10 mouse cellular contexts compared by ENCODE assay signal in the genomic region with DNA sequence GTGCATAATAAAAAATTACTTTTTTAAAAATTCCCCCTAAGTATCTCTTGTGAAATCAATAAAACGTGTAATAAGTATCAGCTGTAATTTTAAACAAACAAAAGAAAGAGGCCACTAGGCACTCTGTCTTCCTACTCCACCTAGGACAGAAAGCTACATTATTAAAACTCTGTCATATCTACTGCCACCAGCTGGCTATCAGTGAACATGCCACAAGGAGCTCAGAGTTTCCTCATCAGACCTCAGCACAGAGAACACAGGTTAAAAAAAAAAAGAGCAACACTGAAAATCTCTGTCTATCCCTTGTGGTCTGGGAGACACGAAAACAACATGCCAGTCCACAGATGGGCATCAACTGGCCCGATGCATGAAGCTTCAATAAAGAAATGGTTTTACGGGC.
DNase-seq lines count a peak whose midpoint lies in the region; ATAC-seq lines count a peak whose summit lies in the region.
"Had no signal": no experiment of that assay in that cellular context is flagged by ENCODE, and none has a peak within 500 bp of the region (broad histone marks: within the 10 kb centered on the region; RNA-seq: fewer than 3 reads in every experiment).

No protein-coding gene starts in this region.

- ATAC-seq in megakaryocyte-erythroid progenitor cell, adult 5-6 weeks (replicated peaks; ENCODE audit: low FRiP score, low TSS enrichment, poor library complexity, severe bottlenecking): peak; percentile 81
- ATAC-seq: forebrain, embryonic 13.5 days had no signal

- DNase-seq in heart, adult 18-20 months: peak; percentile 12 to 14
- DNase-seq in heart, adult 11 months: no peak
- peak; percentile 2 for DNase-seq in lung, postnatal 36 days
- no peak for DNase-seq in lung, postnatal 14 days
- peak; percentile 49 to 71 for DNase-seq in cerebellum, adult 18-20 months
- DNase-seq in adrenal gland, adult 18-20 months (ENCODE audit: low spot score in 2 of 2): no peak
- DNase-seq in thymus, adult 18-20 months: no peak
- DNase-seq: kidney, adult 18-20 months had no signal

Comparison
In these comparisons a context has a peak if more than half of its experiments do, and no peak if none do; other contexts are left out.
1. DNase-seq: peak in heart, adult 18-20 months (2 of 2), lung, postnatal 36 days (single experiment) and cerebellum, adult 18-20 months (2 of 2); none in heart, adult 11 months (single experiment), lung, postnatal 14 days (single experiment), adrenal gland, adult 18-20 months (0 of 2) and thymus, adult 18-20 months (0 of 2).